Mouse (Mus musculus) embryonic facial prominence, embryonic 12.5 days (tissue): ENCODE data around the gene Csnk2a2. TPM values are rescaled to one million over a fixed set of nuclear protein-coding genes. Genes with fewer than 3 reads are reported as not detected.

Source experiments
- ATAC-seq: fragments of 200-750 bp; cut with Nextera tagmentation; 2 replicates; pipeline ENCODE4 v1.8.0; 2017; ENCODE audit not compliant: insufficient number of reproducible peaks, insufficient read depth, low FRiP score, low TSS enrichment
- H3K27ac ChIP-seq: fragments of 300-500 bp; sonication (generic); 2 replicates; pipeline ENCODE4 v1.5.1; 2016; ENCODE audit warnings: mild to moderate bottlenecking
- H3K27me3 ChIP-seq: fragments of 300-500 bp; sonication (generic); 2 replicates; pipeline ENCODE4 v1.6.1; 2016; ENCODE audit warnings: mild to moderate bottlenecking, moderate library complexity
- H3K36me3 ChIP-seq: fragments of 300-500 bp; sonication (generic); 2 replicates; pipeline ENCODE4 v1.6.1; 2016; ENCODE audit warnings: mild to moderate bottlenecking
- H3K4me1 ChIP-seq: fragments of 300-500 bp; sonication (generic); 2 replicates; pipeline ENCODE4 v1.6.1; 2016
- H3K4me2 ChIP-seq: fragments of 300-500 bp; sonication (generic); replicated peaks from 2 replicates; pipeline ENCODE4 v1.6.1; 2016; ENCODE audit warnings: mild to moderate bottlenecking, moderate library complexity
- H3K4me3 ChIP-seq: fragments of 300-500 bp; sonication (generic); 2 replicates; pipeline ENCODE4 v1.5.1; 2016; ENCODE audit warnings: mild to moderate bottlenecking
- H3K9ac ChIP-seq: fragments of 300-500 bp; sonication (generic); 2 replicates; pipeline ENCODE4 v1.6.1; 2016; ENCODE audit warnings: mild to moderate bottlenecking, moderate library complexity
- H3K9me3 ChIP-seq: fragments of 300-500 bp; sonication (generic); 2 replicates; pipeline ENCODE4 v1.6.1; 2016; ENCODE audit warnings: mild to moderate bottlenecking, moderate library complexity
- WGBS: fragments of 180-500 bp; shearing (Covaris S2); methylation state at CpG from one replicate; pipeline ENCODE4 v1.1.7; 2016; 5-methylcytosine and 5-hydroxymethylcytosine counted together
- polyA plus RNA-seq: library from polyadenylated mRNA; unstranded; fragments of >200 nt; fragmentation: Nextera tagmentation; extraction: Ambion mirVana; gene quantifications from 2 replicates; pipeline ENCODE4 v1.2.1, GENCODE M21; 2016

Gene Csnk2a2
- polyA plus RNA-seq, 1 experiment from 2014 or later = 12.9 TPM

DNA sequence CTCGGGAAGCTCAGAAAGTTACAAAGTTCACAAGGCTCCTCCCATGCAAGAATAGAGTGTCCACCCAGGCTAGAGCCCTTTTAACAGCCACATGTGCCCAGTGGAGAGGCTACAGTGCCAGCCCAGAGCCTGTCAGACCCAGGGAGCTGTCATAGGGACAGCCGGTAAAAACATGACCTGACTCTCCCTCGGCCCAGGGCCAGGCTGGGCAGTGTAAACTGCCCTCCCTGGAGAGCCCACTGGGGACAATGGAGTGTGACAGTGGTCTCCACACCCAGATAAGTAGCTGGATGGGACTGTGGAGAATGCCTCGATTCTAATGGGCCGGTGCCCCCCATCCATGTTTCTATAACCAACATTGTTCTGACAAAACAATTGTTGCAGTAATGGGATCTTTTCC is 80.3 kb downstream of the Csnk2a2 start:
- WGBS = 79% methylated on average over 5 of the region's 5 CpGs

DNA sequence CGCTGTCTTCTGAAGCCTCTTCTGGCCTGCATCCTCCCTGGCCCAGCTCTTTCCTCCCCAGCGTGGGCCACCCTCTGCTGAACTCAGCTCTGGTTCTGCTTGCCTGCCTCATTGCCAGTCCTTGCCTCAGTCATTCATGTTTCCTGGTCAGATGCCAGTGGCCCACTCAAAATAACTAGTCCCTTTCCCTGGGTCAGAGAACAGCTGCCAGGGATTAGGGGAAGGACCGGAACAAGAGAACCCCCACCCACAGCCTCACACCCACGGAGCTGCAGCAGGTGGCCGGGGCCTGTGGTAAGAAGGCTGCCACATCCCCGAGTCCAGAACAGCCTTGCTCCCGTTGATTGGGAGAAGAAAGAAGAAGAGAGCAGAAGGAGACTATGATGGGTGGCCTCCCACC is 88.7 kb downstream of the Csnk2a2 start:
- Histone ChIP-seq H3K27ac (no peak overlapping the region), H3K4me3 (no peak overlapping the region), H3K4me2 (no peak overlapping the region), H3K27me3 (no peaks in the 10 kb centered on the region), H3K9me3 (no peaks in the 10 kb centered on the region), H3K36me3 (no peaks in the 10 kb centered on the region), H3K4me1 (peaks cover 12% of the 10 kb centered on the region; the same call in 1 of the 2 replicates), H3K9ac (no peak overlapping the region)
- 80% methylated on average over 7 of the region's 7 CpGs for WGBS
- ATAC-seq = no peak

More for the DNA sequence above, 80.3 kb downstream of the Csnk2a2 start:
- Histone ChIP-seq H3K36me3 (no peaks in the 10 kb centered on the region), H3K4me3 (no peak overlapping the region), H3K9ac (no peak overlapping the region), H3K4me1 (peaks cover 3% of the 10 kb centered on the region; the same call in 1 of the 2 replicates), H3K27me3 (no peaks in the 10 kb centered on the region), H3K27ac (no peak overlapping the region), H3K4me2 (no peak overlapping the region), H3K9me3 (no peaks in the 10 kb centered on the region)
- ATAC-seq = 0 out of 2 replicates have a peak, but pooled peaks have one; percentile 28

DNA sequence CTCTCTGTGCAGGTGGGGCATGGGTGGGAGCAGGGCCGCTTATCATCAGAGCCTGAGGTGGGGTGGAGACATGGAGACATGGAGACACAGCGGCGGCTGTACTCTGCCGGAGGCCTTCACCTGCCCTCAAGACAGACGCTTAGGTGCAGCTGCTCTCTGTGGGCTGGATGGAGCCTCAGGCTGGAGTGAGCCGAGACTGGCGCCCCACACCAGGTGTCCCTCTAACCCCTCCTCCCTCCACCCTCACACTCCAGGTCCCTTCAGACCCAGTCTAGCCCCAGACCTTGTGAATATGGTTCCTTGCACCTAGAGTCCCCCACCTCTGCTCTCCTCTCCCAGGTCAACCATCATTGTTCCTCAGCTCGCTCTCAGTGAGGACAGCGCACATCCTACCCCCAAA is 90.7 kb downstream of the Csnk2a2 start:
- Histone ChIP-seq H3K9me3 (no peaks in the 10 kb centered on the region), H3K36me3 (no peaks in the 10 kb centered on the region), H3K27me3 (no peaks in the 10 kb centered on the region), H3K27ac (no peak overlapping the region), H3K4me2 (no peak overlapping the region), H3K9ac (no peak overlapping the region), H3K4me3 (no peak overlapping the region), H3K4me1 (peaks cover 23% of the 10 kb centered on the region)
- 86% methylated on average over 9 of the region's 9 CpGs for WGBS
- no peak for ATAC-seq

DNA sequence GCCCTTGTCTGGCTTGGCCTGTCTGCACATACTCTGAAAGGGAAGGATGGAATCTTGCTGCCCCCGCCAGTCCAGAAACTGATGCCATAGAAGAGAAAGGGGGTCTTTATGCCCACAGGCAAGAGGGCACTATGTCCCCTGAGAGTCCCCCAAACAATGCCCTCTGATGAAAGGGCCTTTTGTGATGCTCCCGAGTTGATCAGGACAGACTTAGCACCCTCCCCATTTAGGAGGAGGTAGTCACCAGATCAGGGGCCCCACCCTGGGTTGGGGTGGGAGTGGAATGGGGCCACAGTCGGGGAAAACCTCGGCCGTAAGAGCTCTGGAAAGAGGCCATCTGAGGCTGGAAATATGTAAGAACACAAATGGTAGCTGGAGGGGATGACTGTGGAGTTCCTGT is 92.6 kb downstream of the Csnk2a2 start:
- 0 out of 2 replicates have a peak overlapping the region, but pooled peaks have one; percentile 31 for H3K27ac ChIP-seq
- WGBS = 40% methylated on average over 5 of the region's 5 CpGs
- H3K9ac ChIP-seq = no peak overlapping the region
- no peaks in the 10 kb centered on the region for H3K27me3 ChIP-seq
- H3K4me3 ChIP-seq = no peak overlapping the region
- H3K4me1 ChIP-seq = peaks cover 23% of the 10 kb centered on the region
- no peaks in the 10 kb centered on the region for H3K9me3 ChIP-seq
- no peak overlapping the region for H3K4me2 ChIP-seq
- ATAC-seq = no peak
- H3K36me3 ChIP-seq = no peaks in the 10 kb centered on the region

DNA sequence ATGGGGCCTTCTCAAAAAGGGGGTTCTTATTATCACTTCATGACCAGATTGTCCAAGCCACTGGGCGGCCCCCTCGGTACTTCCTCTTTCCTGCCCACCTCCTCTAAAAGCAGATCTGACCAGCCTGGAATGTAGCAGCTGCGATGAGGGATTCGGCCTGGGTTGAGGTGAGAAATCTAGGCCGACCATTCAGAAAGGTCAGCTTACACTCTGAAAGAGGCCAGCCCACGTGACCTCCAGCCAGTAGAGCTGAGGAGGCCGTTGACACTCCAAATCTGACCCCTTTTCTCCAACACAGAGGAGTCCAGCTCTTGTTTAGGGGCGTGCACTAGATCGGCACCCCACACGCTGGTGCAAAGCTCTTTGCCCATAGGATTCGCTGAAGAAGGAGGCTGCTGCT is 93.1 kb downstream of the Csnk2a2 start:
- Histone ChIP-seq H3K4me2 (no peak overlapping the region), H3K27ac (0 out of 2 replicates have a peak overlapping the region, but pooled peaks have one; percentile 31), H3K9me3 (no peaks in the 10 kb centered on the region), H3K36me3 (no peaks in the 10 kb centered on the region), H3K4me3 (no peak overlapping the region), H3K4me1 (peaks cover 23% of the 10 kb centered on the region), H3K27me3 (no peaks in the 10 kb centered on the region), H3K9ac (no peak overlapping the region)
- WGBS = 43% methylated on average over 11 of the region's 11 CpGs
- no peak for ATAC-seq

Other genes starting within 250 kb of the Csnk2a2 start
- 0.13 and 0.17 TPM in 2 replicates for gene Cngb1, start 183.5 kb downstream of the Csnk2a2 start, polyA plus RNA-seq
- 0.99 TPM in 1 of 2 replicates, not detected in the other for gene Tepp, start 179.5 kb downstream of the Csnk2a2 start, polyA plus RNA-seq
- gene Zfp319, start 158.1 kb downstream of the Csnk2a2 start, polyA plus RNA-seq = 14.2 and 14.4 TPM in 2 replicates
- gene Usb1, start 157.8 kb downstream of the Csnk2a2 start, polyA plus RNA-seq = 44.8 and 48.2 TPM in 2 replicates
- 17.6 and 17.9 TPM in 2 replicates for gene Mmp15, start 137.8 kb downstream of the Csnk2a2 start, polyA plus RNA-seq
- 148 and 152 TPM in 2 replicates for gene Cfap20, start 55.2 kb downstream of the Csnk2a2 start, polyA plus RNA-seq
- gene Ccdc113, start 44.0 kb upstream of the Csnk2a2 start, polyA plus RNA-seq = 0.20 and 0.29 TPM in 2 replicates
- not detected in 2 replicates for gene Prss54, start 86.3 kb upstream of the Csnk2a2 start, polyA plus RNA-seq
- 28.5 and 29.8 TPM in 2 replicates for gene Gins3, start 143.4 kb upstream of the Csnk2a2 start, polyA plus RNA-seq
- 27.3 and 34.4 TPM in 2 replicates for gene Ndrg4, start 186.9 kb upstream of the Csnk2a2 start, polyA plus RNA-seq
- gene Setd6, start 225.8 kb upstream of the Csnk2a2 start, polyA plus RNA-seq = 19.5 and 21.4 TPM in 2 replicates